Mouse (Mus musculus) gastrocnemius, adult 2 months (tissue): Measurements from ENCODE around the gene Cd27. TPM values are rescaled to one million over a fixed set of nuclear protein-coding genes. Genes with fewer than 3 reads are reported as not detected.

Experiments used
- DNase-seq: peaks from one replicate; pipeline ENCODE4 v3.0.0; 2022
- H3K27ac ChIP-seq: fragments of 200-600 bp; 2 replicates; pipeline ENCODE4 v1.8.1; 2022; ENCODE audit warnings: mild to moderate bottlenecking
- H3K4me3 ChIP-seq: fragments of 200-600 bp; 2 replicates; pipeline ENCODE4 v1.8.1; 2022; ENCODE audit warnings: mild to moderate bottlenecking, moderate library complexity
- CTCF ChIP-seq: fragments of 200-600 bp; IDR thresholded peaks from 2 replicates; pipeline ENCODE4 v1.8.1; 2022; ENCODE audit warnings: antibody characterized with exemption, mild to moderate bottlenecking, moderate library complexity
- intact Hi-C: fragments of 180-260 bp; cut with DNase I; formaldehyde crosslinking; loops from one replicate; pipeline ENCODE4 v1.15.1; 2025
- total RNA-seq, 2 experiments: library from RNA; stranded (reverse); gene quantifications; 2 replicates each; pipeline ENCODE4 v1.2.3; 2021

Gene Cd27
- total RNA-seq, 2 experiments from 2014 or later, result 0.31 to 0.64 TPM

DNA sequence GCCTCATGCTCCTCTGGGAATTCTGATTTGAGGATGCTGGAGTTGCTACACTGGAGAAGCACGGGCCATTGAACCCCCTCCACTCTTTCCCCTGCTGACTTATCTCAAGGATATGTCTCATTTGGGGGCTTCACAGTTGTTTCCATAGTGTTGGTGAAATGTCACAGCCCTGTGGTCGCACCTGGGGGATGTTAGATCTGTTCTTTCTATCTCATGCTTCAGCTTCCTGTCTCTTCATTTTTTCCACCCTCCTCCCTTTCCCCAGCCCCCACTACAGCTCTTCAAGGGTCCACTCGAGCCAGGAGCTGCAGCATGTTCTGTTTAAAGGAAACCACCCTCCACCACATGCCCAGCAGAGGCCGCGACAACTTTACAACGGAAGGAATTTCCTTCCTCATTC is 1.6 kb upstream of the Cd27 start:
- Histone ChIP-seq H3K27ac (no peak overlapping the region), H3K4me3 (no peak overlapping the region)
- intact Hi-C loops, result no loop called here
- TF ChIP-seq CTCF, result no peak
- DNase-seq, result no peak

DNA sequence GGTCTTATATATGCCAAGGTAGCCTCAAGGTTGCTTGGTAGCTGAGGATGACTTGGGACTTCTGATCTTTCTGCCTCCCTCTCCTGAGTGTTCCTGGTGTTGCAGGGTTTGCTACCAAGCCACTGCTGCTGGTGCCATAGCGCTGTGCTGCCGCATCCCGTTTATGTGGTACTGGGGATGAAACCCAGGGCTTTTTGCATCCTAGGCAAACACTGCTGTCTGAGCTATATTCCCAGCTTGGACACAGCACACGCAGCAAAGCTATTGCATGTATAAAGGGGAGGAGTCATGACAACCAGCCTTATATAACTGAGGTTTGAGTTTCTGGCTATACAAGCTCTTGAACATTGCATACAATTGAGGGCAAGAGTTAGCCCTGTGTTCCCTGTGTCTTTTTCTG is 611 bp upstream of the Cd27 start:
- no peak for TF ChIP-seq CTCF
- H3K4me3 ChIP-seq, result no peak overlapping the region
- no peak for DNase-seq
- intact Hi-C loops, result no loop called here
- H3K27ac ChIP-seq, result no peak overlapping the region

DNA sequence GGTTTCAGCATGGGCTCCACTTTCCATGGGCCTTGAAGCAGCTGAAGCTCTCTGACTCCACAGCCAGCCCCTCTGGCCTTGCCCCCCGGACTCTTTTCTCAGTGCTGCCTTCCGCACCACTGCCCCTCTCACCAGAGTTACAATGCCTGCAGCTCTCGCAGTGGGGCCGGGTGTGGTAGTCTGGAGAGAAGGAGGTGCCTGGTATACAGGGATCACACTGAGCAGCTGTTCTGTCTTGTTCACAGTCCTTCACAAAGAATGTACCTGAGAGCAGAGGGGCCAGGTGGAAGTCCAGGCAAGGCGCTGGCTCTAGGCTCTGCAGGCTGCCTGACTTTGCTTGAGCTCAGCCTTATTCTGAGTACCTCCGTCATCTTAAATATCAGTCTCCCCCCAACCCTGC is 469 bp downstream of the Cd27 start:
- no peak for DNase-seq
- Histone ChIP-seq H3K27ac (no peak overlapping the region), H3K4me3 (no peak overlapping the region)
- no peak for TF ChIP-seq CTCF
- intact Hi-C loops, result no loop called here

DNA sequence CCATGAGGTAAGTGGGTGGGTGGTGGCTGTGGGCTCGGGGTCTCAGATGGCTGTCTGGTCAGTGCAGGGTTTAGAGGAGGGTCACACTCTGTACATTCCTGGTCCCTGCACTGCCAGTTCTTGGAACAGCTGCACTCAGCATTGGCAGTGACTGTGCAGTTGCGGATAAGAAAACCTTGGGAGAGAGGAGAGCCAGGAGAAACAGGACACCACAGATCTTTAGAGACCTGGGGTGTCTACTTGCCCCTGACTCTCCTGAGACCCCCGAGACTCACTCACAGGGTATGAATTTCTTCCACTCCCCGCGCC is 2.3 kb downstream of the Cd27 start:
- no peak for TF ChIP-seq CTCF
- H3K27ac ChIP-seq, result peak overlapping the region; percentile 73
- DNase-seq, result peak; percentile 48
- intact Hi-C loops, result loop anchor here (5.0 kb wide), 1 partner anchor 87 kb away; the partner anchor contains the start of gene Iffo1
- H3K4me3 ChIP-seq, result peak overlapping the region; percentile 34

DNA sequence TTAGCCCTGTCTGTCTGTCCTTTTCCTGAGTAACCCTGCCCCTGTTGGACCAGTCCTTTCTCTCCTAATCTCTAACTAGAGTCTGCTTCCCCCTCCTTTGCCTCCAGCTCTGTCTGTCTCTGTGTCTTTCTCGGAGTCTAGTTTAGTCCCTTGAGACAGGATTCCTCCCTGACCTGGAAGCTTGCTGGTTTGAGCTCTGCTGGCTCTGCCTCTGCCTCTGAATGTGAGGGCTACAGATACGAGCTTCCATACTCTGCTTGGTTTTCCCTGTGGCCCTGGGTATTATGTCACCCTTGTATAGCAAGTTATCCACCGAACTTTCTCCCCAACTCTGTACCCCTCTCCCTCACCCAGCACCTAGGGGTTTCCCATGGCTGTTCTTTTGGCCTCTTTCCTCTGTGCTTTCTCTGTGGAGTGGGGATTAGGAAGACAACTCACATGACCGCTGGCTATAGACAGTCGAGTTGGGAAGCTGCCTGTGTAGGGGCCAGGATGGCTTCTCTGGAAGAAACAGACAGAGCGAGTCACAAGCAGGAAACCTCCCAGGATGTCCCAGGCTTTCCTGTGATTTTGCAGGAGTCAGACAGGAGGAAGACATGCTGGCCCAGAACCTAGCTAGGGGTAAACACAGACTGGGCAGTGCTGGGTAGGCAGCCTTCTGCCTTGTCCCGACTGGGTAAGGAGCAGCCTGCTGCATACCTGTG is 2.8 kb downstream of the Cd27 start:
- intact Hi-C loops, result loop anchor here (5.0 kb wide), 1 partner anchor 87 kb away; the partner anchor contains the start of gene Iffo1
- TF ChIP-seq CTCF, result no peak
- Histone ChIP-seq H3K27ac (peak overlapping the region; percentile 73), H3K4me3 (peak overlapping the region; percentile 34)
- DNase-seq, result no peak

DNA sequence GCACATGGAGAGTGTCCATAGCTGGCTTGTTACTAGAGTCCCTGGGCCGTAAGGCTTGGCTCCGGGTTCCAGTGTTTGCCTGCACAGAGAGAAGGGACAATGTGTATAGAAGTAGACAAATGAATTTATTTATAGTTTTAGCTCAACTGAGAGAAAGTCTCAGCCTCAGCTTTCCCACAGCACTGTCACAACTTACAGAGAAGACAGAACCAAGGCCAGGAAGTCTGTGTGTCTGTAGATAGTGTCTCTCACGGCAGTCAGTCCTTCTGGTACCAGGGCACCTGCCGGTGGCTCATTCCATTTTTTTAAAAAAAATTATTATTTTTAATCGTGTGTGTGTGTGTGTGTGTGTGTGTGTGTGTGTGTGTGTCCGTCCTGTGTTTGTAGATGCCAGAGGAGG is 4.3 kb downstream of the Cd27 start:
- no peak for DNase-seq
- intact Hi-C loops, result loop anchor here (5.0 kb wide), 1 partner anchor 85 kb away; the partner anchor contains the start of gene Iffo1
- peak overlapping the region; percentile 89 for H3K4me3 ChIP-seq
- TF ChIP-seq CTCF, result no peak
- H3K27ac ChIP-seq, result peak overlapping the region; percentile 93; the same call in 1 of the 2 replicates

DNA sequence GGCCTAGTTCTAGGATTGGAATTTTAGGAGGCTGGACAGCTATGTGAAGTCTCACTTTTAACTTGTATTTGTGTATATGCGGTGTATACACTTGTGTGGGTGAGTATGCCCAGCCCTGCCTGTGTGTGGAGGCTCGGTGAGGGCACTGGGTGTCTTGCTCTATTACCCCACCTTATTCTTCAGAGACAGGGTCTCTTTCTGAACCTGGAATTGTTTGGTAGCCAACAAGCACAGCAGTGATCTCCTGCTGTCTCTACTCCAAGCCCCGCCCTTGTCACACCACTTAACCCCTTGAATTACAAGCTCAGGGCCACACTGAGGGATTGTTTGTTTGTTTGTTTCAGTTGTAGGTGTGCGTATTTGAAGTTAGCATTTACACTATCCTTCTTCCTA is 4.8 kb downstream of the Cd27 start:
- Histone ChIP-seq H3K4me3 (peak overlapping the region; percentile 89), H3K27ac (peak overlapping the region; percentile 93)
- no peak for DNase-seq
- intact Hi-C loops, result loop anchor here (5.0 kb wide), 1 partner anchor 85 kb away; the partner anchor contains the start of gene Iffo1
- TF ChIP-seq CTCF, result no peak

DNA sequence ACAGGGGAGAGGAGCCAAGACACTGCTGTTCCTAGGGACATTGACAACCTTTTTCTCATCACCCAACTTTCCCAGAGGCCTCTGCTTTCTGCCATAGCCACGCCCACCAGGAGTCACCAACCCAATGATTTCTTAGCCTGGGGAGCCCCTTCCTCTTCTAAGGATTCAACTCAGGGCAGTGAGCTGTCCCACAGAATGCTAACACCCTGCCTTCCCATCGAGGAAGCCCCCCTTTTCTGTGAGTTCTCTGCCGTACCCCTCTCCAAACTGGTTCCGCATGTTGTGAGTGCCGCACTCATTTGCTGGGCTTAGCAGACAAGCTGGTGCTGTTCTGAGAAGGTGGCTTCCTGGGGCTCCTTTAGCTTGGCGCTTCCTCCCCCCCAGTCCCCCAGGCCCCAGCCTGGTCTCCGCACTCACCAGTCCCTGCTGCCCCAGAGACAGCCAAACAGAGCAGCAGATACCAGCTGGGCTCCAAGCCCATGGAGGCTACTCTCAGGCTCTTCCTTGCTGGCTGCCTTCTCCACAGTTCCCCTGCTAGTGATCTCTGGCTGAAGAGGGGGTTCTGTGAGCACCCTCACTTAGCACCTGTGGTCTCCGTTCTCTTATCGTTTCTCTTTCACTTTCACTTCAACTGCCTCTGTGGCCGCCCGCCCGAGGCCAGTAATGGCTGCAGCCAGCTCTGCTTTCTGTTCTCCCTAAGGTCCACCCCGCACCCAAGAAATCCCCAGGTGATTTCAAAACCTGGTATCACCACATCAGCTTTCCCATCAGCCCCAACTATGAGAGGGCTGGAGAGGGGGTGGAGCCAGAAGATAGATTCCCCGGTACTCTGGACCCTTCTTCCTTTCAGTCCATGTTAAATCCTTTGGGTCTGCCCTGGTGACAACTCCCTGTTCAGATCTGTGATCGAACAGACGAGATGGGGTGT is 5.4 kb downstream of the Cd27 start, which contains the start of gene Tapbpl:
Tapbpl (minus strand) TSS at position 744 of the 928 bp plus-strand sequence.
- intact Hi-C loops, result loop anchor here (5.0 kb wide), 1 partner anchor 84 kb away; the partner anchor contains the start of gene Iffo1
- DNase-seq, result peak; percentile 70
- H3K4me3 ChIP-seq, result peak within 1 kb of the TSS; percentile 89
- TF ChIP-seq CTCF, result no peak
- peak within 1 kb of the TSS; percentile 93 for H3K27ac ChIP-seq

DNA sequence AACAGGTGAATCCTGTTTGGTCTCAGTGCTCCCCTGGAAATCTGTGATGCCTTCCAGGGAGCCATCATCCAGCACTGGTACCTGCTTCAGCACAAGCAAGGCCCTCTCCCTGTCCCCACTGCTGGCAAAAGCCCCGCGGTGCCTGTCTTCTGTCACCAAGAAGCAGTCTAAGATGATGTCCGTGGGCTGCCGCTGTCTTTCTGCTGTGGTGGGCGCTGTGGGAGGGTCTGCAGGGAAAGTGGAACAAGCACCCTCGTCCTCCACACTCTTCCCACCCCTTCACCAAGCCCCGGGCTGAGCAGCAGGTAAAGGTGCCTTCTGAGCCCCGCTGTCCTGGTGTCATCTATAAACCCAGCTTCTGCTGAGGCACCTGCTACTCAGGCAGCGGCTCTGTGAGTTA is 6.2 kb downstream of the Cd27 start:
- no peak for TF ChIP-seq CTCF
- no peak for DNase-seq
- peak overlapping the region; percentile 89 for H3K4me3 ChIP-seq
- peak overlapping the region; percentile 93 for H3K27ac ChIP-seq
- intact Hi-C loops, result loop anchor here (5.0 kb wide), 1 partner anchor 83 kb away; the partner anchor contains the start of gene Iffo1

DNA sequence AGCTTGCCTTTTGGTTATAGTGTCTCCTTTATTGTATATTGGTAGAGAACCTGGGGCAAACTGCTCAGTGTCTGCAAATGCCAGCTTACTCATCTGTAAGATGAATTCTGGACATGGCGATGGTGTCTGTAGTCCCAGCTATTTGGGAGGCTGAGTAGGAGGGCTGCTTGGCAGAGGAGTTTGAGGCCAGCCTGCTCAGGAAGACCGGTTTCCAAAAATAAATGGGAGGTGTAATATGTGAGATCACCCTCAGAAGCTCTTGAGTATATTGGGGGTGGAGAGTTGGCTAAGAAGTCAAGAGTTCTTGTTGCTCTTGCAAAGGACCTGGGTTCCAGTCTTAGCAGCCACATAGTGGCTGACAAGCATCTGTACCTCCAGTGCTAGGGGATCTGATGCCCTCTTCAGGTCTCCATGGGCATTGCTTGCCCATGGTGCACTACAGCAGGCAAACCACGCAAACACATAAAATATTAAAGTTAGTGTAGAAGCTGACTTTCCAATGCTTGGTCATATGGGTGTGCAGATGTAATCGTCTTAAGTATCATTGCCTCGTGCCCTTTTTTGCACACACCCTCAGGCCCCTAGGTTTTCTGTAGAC is 11.2 kb downstream of the Cd27 start:
- peak; percentile 61 for TF ChIP-seq CTCF
- no peak for DNase-seq
- Histone ChIP-seq H3K27ac (no peak overlapping the region), H3K4me3 (no peak overlapping the region)
- intact Hi-C loops, result no loop called here

DNA sequence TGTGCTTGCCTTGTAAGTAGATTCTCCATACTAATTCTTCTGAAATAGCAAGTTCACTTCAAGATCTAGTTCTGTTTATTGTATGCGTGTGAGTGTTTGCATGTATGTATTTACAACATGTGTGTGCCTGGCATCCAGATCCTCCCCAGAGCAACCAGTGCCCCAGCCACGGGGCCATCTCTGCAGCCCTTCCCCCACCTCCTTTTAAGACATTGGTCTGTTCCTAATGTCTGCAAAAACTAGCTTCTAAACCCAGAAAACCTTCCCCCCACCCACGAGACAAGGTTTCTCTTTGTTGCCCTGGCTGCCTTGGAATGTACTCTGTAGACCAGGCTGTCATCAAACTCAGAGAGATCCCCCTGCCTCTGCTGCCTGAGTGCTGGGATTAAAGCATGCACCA is 14.2 kb downstream of the Cd27 start:
- intact Hi-C loops, result no loop called here
- no peak for TF ChIP-seq CTCF
- DNase-seq, result no peak
- no peak overlapping the region for H3K4me3 ChIP-seq
- H3K27ac ChIP-seq, result no peak overlapping the region

DNA sequence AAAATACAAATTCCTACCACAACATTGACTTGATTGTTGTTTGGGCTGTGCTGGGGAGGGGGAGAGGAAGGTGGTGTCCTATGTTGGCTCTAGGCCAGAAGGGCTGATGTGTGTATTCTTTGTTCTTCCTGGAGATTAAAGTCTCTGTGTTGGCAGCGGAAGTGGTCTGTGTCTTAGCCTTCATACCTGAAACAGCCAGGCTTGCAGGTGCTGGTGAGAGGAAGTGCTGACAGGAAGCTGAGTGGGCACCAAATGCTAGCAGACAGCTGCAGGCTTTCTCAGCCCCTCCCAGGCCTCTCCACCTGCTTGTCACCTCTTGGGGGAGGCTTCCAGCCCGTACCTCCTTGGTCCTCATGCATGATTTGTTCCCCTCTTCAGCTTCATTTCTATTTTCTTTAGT is 14.7 kb downstream of the Cd27 start:
- no peak for TF ChIP-seq CTCF
- intact Hi-C loops, result no loop called here
- H3K27ac ChIP-seq, result no peak overlapping the region
- no peak for DNase-seq
- no peak overlapping the region for H3K4me3 ChIP-seq
